Mouse (Mus musculus) cortical plate, adult 2 months (tissue): ENCODE measurements around the gene Pou2f2.

ENCODE experiments used
- CTCF ChIP-seq: fragments of 200-500 bp; IDR thresholded peaks from 2 replicates; pipeline ENCODE4 v1.5.1; 2011; ENCODE audit warnings: mild to moderate bottlenecking, control low read depth, low read length; ENCODE audit not compliant: insufficient read depth; ENCODE audit errors: extremely low read depth
- POLR2A ChIP-seq: fragments of 200-500 bp; IDR thresholded peaks from 2 replicates; pipeline ENCODE4 v1.6.1; 2011; ENCODE audit warnings: mild to moderate bottlenecking, low read length, control low read depth; ENCODE audit not compliant: insufficient read depth; ENCODE audit errors: extremely low read depth

DNA sequence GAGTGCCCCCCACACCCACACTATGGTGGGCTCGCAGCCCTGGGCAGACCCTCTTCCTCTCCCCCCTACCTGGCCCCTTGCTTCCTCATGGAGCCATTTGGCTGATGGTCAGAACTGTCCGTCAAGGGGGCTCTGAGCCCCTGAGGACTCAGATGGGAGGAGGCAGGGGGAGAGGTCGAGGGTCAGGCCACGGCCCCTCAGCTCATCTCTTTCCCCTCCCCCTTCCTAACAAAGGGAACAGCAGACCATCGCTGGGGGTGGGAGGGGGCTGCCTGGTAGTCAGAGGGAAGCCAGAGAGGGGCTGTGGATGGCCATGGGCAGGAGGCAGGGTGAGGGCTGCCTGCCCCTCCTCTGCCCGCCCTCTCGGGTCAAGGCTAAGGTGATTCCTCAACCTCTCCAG is 28.5 kb downstream of the Pou2f2 start:
- TF ChIP-seq CTCF (no peak), POLR2A (no peak)
